Mouse (Mus musculus): ENCODE data around the gene Acr.

Gene Acr

DNA sequence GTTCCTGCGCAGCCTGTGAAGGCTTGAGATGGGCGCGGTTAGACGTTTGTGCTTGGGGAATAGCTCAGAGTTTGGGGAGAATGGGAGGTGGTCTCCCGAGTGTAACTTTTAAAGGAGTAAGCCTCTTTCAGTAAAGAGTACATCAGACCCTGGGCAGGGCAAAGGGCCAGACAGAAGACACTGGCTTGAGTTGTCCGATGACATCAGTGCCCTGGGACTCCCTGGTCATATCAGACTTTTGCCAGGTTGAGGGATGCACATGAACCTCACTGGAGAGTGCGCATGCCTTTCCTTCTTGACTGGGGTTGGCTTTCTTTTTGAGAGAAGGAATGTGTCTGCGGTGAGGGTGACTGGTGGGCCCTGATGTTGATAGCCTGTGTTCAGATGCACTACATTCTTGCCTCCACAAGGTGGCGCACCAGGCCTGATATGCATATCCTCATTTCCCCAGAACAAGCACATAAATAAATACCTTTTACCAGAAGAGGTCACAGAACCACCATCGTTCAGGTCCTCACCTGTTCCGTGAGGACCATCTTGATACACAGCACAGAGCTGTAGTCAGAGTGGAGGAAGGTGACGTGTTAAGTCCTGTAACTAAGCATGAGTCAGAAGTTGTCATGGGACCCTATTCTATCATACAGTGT, 54.3 kb downstream of the Acr start:
- peak; percentile 77 for DNase-seq (ENCODE audit: low read depth)

DNA sequence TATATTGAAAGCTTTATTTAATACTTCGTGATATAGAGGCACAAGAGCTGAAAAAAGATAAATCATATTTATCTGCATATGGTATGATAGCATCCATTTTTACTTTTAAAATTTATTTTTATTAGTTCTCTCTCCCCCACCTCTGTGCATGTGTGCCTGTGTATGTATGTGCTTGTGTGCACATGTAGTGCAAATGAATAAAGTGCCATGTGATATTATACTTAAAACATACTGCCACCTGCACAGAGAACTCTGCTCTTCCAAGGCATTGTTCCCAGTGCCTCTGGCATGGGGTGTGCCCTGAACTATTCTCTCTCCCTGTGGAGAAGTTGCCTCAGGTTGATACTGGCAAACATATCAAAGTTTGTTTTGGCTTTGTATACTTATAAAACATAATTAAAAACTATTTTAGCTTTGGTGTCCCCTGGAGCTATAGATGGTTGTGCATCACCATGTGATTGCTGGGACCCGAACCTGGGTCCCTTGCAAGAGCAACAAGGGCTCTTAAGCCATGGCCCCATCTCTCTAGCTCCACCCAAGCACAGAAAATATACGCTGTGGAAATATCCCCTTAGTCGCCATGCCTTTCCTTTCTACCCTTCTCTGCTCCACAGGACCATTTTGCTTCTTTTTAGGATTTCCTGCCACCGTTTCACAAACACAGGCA, 55.0 kb downstream of the Acr start:
- no peak for DNase-seq (ENCODE audit: low read depth)

DNA sequence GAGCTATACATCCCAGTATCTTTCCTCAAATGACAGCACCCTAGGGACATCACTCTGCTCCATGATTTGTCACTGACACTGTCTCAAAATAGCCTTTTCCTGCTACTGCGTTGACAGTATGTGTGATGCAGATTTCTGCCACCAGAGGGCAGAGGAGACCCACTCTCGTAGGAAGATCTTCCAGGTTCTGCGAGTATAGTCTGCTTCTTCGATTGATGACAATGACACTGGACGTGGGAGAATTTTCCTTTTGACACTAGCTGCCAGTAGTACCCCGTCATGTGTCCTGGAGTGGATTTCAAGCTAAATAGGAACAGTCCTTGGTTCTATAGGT, 55.5 kb downstream of the Acr start:
- DNase-seq (ENCODE audit: low read depth) = peak; percentile 81

All from 416B (cell line).